Mouse (Mus musculus) hindbrain, embryonic 15.5 days (tissue): ENCODE data around the gene Gas1. TPM values are rescaled to one million over a fixed set of nuclear protein-coding genes. Genes with fewer than 3 reads are reported as not detected.

Experiments
- ATAC-seq: fragments of 200-750 bp; cut with Nextera tagmentation; 2 replicates; pipeline ENCODE4 v1.8.0; 2017; ENCODE audit warnings: low read depth, moderate number of reproducible peaks, moderate TSS enrichment; ENCODE audit not compliant: low FRiP score
- H3K27ac ChIP-seq: fragments of 300-500 bp; sonication (generic); replicated peaks from 2 replicates; pipeline ENCODE4 v1.5.1; 2015; ENCODE audit warnings: mild to moderate bottlenecking, inconsistent platforms
- H3K27me3 ChIP-seq: fragments of 300-500 bp; sonication (generic); 2 replicates; pipeline ENCODE4 v1.6.1; 2015; ENCODE audit warnings: control low read depth, inconsistent platforms
- H3K36me3 ChIP-seq: fragments of 300-500 bp; sonication (generic); 2 replicates; pipeline ENCODE4 v1.6.1; 2015; ENCODE audit warnings: control low read depth, inconsistent platforms
- H3K4me1 ChIP-seq: fragments of 300-500 bp; sonication (generic); replicated peaks from 2 replicates; pipeline ENCODE4 v1.6.1; 2015; ENCODE audit warnings: control low read depth, inconsistent platforms
- H3K4me2 ChIP-seq: fragments of 300-500 bp; sonication (generic); 2 replicates; pipeline ENCODE4 v1.6.1; 2015; ENCODE audit warnings: moderate library complexity, mild to moderate bottlenecking, inconsistent platforms
- H3K4me3 ChIP-seq: fragments of 300-500 bp; sonication (generic); 2 replicates; pipeline ENCODE4 v1.5.1; 2015; ENCODE audit warnings: mild to moderate bottlenecking, inconsistent platforms
- H3K9ac ChIP-seq: fragments of 300-500 bp; sonication (generic); 2 replicates; pipeline ENCODE4 v1.6.1; 2015; ENCODE audit warnings: inconsistent platforms
- H3K9me3 ChIP-seq: fragments of 300-500 bp; sonication (generic); 2 replicates; pipeline ENCODE4 v1.6.1; 2016; ENCODE audit warnings: control low read depth, inconsistent platforms
- WGBS: fragments of 180-500 bp; shearing (Covaris S2); methylation state at CpG from one replicate; pipeline ENCODE4 v1.1.7; 2015; 5-methylcytosine and 5-hydroxymethylcytosine counted together
- polyA plus RNA-seq: library from polyadenylated mRNA; unstranded; fragments of >200 nt; fragmentation: Nextera tagmentation; extraction: Ambion mirVana; gene quantifications from 2 replicates; pipeline ENCODE4 v1.2.1, GENCODE M21; 2015

Gene Gas1
- polyA plus RNA-seq = 24.8 and 28.7 TPM in 2 replicates

DNA sequence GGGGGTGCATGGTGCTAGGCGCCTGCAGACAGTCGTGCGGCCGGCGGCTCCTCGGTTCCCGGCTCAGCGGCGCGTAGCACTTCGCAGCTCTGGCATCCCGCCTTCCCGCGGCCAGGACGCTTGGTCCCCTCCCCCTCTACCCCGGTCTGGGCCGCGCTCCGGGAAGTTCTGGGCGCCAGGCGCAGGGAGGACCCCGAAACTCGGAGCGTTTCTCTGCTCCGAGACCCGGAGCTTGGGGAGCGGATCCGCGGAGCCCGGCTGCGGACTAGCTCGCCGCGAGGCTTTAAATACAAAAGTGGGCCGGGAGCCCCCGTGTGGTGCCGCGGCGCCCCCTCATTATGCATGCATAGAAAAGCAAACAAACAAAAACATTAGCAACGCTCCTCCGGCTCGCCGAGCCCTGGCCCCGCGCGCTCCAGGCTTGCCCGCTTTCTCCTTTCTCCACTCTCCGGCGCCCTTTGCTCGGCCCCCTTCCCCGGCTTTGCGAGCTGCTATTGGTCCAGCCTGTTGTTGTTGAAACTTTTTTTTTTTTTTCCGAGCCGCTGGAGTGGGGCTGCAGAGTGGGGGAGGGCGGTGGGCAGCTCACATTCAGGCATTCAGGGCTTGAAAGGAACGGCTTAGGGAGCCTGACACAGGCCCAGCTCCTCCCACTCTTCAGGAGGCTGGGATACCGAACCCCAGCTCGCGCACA, at the start of gene Gas1:
TSS of gene Gas1 (minus strand) at position 260 of the 691 bp plus-strand sequence.
- no peaks in the 10 kb centered on the region for H3K9me3 ChIP-seq
- H3K4me1 ChIP-seq = peaks cover 40% of the 10 kb centered on the region
- under 1% methylated on average over 57 of the region's 59 CpGs for WGBS
- H3K4me2 ChIP-seq = peak within 1 kb of the TSS; percentile 93
- H3K36me3 ChIP-seq = no peaks in the 10 kb centered on the region
- peak within 1 kb of the TSS; percentile 90 for H3K27ac ChIP-seq
- ATAC-seq = peak; percentile 89
- peaks cover 5% of the 10 kb centered on the region; the same call in 1 of the 2 replicates for H3K27me3 ChIP-seq
- peak within 1 kb of the TSS; percentile 89 for H3K4me3 ChIP-seq
- peak within 1 kb of the TSS; percentile 90 for H3K9ac ChIP-seq

DNA sequence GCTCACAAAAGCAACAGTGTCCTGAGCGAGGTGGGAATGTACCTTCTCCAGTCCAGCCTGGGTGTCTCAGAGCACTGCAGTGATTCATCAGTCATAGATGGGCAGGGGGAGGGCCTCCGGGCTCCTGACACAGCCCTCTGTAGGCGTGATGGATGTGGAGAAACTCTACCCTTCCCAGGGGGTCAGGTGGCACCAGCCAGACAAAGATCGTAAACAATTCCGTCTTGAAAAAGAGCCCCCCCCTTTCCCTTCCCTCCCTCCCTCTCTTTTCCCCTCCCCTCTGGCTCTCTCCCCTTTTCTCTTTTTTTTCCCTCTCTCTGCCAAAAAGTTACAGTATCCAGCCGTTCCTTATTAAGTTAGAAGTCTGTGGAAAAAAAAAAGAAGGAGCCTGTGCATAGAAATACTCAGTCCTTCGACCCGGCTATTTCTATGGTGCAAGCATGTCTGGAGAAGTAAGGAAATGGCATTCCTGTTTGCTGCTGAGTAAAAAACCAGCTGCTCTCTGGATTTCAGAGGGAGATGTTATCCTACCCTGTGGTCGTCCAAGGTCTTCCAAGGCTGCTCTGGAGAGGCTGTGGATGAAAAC, 49.2 kb upstream of the Gas1 start:
- no peak for ATAC-seq
- Histone ChIP-seq H3K9me3 (no peaks in the 10 kb centered on the region), H3K4me3 (no peak overlapping the region), H3K27ac (peak overlapping the region; percentile 16; the same call in 1 of the 2 replicates), H3K36me3 (no peaks in the 10 kb centered on the region), H3K4me1 (peaks cover 6% of the 10 kb centered on the region), H3K4me2 (no peak overlapping the region), H3K27me3 (no peaks in the 10 kb centered on the region), H3K9ac (no peak overlapping the region)
- 15% methylated on average over 9 of the region's 9 CpGs for WGBS

DNA sequence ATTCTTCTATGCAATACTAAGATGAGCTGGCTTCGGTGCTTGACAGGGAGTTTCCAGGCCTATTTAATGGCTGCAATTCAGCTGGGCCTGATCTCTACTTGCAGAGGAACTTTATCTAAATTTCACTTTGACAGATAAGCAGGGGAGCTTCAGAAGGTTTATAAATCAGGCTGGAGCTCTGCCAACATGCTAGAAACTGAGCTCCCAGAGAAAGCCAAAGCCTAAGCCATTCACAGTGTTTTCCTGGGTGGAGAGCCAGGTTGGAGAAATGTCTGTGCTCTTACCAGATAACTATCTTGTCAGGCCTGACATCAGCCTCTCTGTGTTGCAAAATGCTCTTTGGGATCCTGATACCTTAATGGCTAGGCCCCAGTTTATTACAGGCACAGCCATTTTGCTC, 48.6 kb upstream of the Gas1 start:
- no peak overlapping the region for H3K9ac ChIP-seq
- no peak for ATAC-seq
- peak overlapping the region; percentile 16; the same call in 1 of the 2 replicates for H3K27ac ChIP-seq
- no peaks in the 10 kb centered on the region for H3K9me3 ChIP-seq
- no peaks in the 10 kb centered on the region for H3K36me3 ChIP-seq
- H3K4me2 ChIP-seq = no peak overlapping the region
- H3K4me3 ChIP-seq = no peak overlapping the region
- H3K4me1 ChIP-seq = peaks cover 6% of the 10 kb centered on the region
- no peaks in the 10 kb centered on the region for H3K27me3 ChIP-seq
- 58% methylated on average over 1 of the region's 1 CpGs for WGBS

DNA sequence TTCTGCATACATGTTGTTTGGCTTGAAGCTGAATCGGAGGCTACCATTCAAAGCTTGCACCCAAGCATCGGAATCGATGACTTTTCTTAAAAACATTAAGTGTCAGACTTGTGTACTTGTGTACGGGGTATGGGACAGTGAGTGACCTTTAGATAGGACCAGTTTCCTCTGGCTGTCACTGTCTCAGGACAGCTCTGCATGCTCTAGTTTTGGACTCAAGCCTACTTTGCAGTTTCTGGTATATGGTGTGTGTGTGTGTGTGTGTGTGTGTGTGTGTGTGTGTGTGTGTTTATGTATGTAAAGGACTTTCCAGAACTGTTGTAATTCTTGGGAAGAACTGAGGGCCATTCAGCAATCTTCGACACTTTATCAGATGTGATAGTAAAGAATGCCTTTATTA, 48.1 kb upstream of the Gas1 start:
- H3K9ac ChIP-seq = no peak overlapping the region
- WGBS = 92% methylated on average over 5 of the region's 5 CpGs

DNA sequence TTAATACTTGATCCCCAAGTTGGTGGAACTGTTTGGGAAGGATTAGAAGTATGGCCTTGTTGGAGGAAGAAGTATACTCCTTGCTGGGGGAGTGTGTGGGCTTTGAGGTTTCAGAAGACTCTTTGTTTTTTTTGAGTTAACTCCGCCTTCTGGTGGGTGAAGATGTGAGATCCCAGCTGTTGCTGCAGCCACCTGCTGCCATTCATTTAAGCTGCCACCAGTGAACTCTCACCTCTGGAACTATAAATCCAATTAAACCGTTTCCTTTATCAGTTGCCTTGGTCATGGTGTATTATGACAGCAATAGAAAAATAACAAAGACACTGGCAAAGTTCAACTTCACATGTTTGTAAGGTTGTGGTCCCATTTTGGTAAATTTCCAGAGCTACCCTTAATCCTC, 46.6 kb upstream of the Gas1 start:
- Histone ChIP-seq H3K27ac (no peak overlapping the region), H3K9me3 (no peaks in the 10 kb centered on the region), H3K4me3 (no peak overlapping the region), H3K4me2 (no peak overlapping the region), H3K27me3 (no peaks in the 10 kb centered on the region), H3K9ac (no peak overlapping the region), H3K4me1 (peaks cover 6% of the 10 kb centered on the region), H3K36me3 (no peaks in the 10 kb centered on the region)
- 55% methylated on average over 2 of the region's 2 CpGs for WGBS
- no peak for ATAC-seq

More for the DNA sequence above, 48.1 kb upstream of the Gas1 start:
- Histone ChIP-seq H3K9me3 (no peaks in the 10 kb centered on the region), H3K36me3 (no peaks in the 10 kb centered on the region), H3K4me2 (no peak overlapping the region), H3K4me3 (no peak overlapping the region), H3K4me1 (peaks cover 6% of the 10 kb centered on the region), H3K27me3 (no peaks in the 10 kb centered on the region), H3K27ac (no peak overlapping the region)
- no peak for ATAC-seq

DNA sequence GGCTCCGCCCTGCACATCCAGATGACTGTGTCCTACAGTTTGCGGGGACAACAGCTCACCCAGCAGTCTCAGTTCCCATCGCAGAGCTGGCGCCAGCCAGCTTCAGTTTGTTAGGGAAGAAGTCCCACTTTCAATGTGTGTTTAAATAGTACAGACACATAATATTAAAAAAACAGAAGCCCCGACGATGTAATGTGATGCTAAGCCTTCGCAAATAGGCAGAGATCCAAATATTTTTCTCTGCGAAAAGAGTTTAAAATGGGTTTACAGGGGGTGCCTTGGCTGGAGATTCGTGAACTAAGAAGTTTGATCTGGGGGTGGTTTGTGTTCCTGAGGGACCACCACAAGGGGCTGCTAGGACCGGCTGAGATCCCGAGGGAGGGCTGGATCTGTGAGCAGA, 45.2 kb upstream of the Gas1 start:
- 87% methylated on average over 11 of the region's 11 CpGs for WGBS
- ATAC-seq = no peak

DNA sequence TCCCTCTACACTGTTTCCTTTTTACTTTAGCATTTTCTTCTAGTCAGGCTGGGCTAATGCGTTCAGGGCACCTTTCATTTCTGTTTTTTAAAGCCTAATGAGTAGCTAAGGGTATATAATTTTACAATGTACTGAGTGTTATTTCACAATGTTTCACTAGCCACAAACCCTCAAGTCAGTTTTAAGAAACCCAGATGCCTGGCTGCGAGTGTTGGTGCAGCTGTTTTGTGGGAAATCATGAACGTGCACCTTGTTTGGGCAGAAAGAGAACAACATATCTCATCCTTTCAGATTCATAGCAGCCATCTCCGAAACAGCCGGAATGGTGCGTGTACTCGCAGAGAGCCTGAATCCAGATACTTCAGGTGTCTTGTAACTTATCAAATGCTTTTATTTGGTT, 36.7 kb upstream of the Gas1 start:
- Histone ChIP-seq H3K27me3 (no peaks in the 10 kb centered on the region), H3K27ac (no peak overlapping the region), H3K4me1 (no peaks in the 10 kb centered on the region), H3K9ac (no peak overlapping the region), H3K9me3 (no peaks in the 10 kb centered on the region), H3K4me3 (no peak overlapping the region), H3K4me2 (no peak overlapping the region), H3K36me3 (no peaks in the 10 kb centered on the region)
- ATAC-seq = no peak
- WGBS = 93% methylated on average over 7 of the region's 7 CpGs

More for the DNA sequence above, 45.2 kb upstream of the Gas1 start:
- Histone ChIP-seq H3K27me3 (no peaks in the 10 kb centered on the region), H3K4me2 (no peak overlapping the region), H3K27ac (no peak overlapping the region), H3K4me3 (no peak overlapping the region), H3K4me1 (peaks cover 6% of the 10 kb centered on the region), H3K9me3 (no peaks in the 10 kb centered on the region), H3K36me3 (no peaks in the 10 kb centered on the region), H3K9ac (no peak overlapping the region)

DNA sequence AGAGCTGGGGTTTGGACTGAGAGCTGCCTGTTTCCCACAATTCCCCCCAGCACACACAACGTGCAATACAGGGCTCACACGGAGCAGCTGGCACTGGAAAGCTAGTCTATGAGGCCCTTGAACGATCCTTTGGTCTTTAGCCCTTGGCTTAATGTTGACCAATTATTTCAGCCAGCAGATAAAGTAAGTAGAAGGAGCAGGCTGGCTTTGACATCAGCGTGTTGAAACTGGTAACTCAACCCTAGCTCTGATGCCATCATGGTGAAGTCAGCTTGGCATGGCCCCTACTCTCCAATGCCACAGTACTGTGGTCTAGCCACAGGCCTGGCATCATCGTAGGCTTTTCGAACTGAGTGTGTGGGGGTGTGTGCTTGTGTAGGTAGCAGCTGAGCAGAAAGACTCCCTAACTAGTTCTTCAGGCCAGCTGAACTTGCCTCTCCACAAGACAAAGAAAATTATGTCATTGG, 30.0 kb upstream of the Gas1 start:
- Histone ChIP-seq H3K4me1 (no peaks in the 10 kb centered on the region), H3K4me2 (no peak overlapping the region), H3K27ac (no peak overlapping the region), H3K36me3 (no peaks in the 10 kb centered on the region), H3K4me3 (no peak overlapping the region), H3K9me3 (no peaks in the 10 kb centered on the region), H3K9ac (no peak overlapping the region), H3K27me3 (no peaks in the 10 kb centered on the region)
- WGBS = 91% methylated on average over 6 of the region's 6 CpGs
- ATAC-seq = no peak

DNA sequence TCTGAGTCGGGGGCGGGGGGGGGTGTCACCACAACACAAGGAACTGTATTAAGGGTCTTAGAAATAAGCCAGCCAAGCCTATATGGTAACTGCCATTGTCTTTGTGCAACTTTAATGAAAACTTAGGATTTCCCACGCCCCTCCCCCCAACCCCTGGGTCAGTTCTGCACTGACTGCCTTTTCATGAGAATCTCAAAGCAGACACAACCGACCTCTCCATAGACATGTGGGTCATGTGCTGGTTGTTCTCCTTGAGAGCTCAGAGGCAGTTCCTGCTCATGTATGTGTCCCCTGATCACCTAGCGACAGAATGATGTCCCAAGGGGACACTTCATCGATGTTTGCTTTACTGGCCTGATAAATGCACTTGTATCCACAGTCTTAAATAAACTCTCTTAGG, 27.6 kb upstream of the Gas1 start:
- 92% methylated on average over 6 of the region's 6 CpGs for WGBS
- Histone ChIP-seq H3K27ac (no peak overlapping the region), H3K27me3 (no peaks in the 10 kb centered on the region), H3K9me3 (no peaks in the 10 kb centered on the region), H3K4me2 (no peak overlapping the region), H3K9ac (no peak overlapping the region), H3K4me1 (no peaks in the 10 kb centered on the region), H3K36me3 (no peaks in the 10 kb centered on the region), H3K4me3 (no peak overlapping the region)
- no peak for ATAC-seq

DNA sequence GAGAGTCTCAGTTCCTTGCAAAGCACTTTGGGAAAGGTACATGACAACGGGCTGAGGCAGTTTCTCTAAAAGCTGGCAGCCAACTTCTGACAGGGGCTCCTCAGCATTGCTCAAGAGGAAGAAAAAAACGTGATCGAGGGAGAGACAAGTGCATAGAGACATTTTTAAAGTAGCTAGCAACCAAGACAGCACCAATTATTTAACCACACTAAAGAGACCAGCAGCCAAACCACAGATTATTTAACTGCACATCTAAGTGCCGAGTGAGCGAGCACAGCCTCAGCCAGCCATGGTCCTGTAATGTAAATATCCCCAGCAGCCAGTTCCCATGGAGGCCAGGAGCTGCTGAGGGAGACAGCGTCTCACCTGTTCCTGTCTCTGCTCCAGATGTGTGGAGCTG, 16.1 kb upstream of the Gas1 start:
- H3K27ac ChIP-seq = no peak overlapping the region
- H3K4me2 ChIP-seq = no peak overlapping the region
- no peak for ATAC-seq
- H3K36me3 ChIP-seq = no peaks in the 10 kb centered on the region
- H3K9me3 ChIP-seq = no peaks in the 10 kb centered on the region
- WGBS = 57% methylated on average over 6 of the region's 6 CpGs
- no peaks in the 10 kb centered on the region for H3K4me1 ChIP-seq
- no peaks in the 10 kb centered on the region for H3K27me3 ChIP-seq
- H3K9ac ChIP-seq = no peak overlapping the region
- H3K4me3 ChIP-seq = no peak overlapping the region

DNA sequence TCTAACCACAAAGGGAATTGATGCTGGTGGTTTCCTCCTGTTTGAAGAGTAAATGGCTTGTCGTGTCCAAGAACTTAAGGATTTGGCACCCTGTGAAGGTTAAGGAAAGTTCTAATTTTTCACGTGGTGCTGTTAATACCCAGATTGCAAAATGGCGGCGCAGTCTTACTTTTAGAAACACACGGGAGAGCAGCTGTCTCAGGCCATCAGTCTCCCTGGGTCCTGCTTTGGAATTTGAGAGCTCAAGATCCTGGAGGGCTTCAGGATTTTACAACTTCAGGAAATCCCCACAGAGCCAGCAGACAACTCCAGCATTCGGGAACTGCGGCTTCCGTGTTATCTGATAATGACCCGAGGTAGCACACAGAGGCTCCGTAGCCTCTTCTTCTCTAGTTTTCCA, 12.8 kb upstream of the Gas1 start:
- 81% methylated on average over 10 of the region's 10 CpGs for WGBS
- no peaks in the 10 kb centered on the region for H3K4me1 ChIP-seq
- no peak for ATAC-seq

DNA sequence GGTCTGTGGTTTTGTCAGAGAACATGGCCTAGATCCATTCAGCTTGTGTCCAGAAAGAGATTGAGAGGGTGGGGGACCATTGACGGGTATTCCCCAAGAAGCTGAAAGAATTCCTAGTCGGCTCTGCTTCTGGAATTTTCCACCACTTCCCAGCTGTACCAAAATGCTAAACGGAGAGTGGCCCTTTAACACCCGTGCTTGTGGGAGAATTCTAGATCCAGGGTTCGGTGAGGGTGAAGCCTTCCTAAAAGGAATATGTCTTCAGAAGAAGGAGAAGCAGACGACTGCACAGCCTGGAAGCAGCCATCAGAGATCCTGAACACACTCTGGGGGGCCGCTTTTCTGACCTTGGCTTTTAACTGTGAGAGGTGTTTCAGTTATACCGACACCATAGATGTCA, 11.8 kb upstream of the Gas1 start:
- H3K4me1 ChIP-seq = no peaks in the 10 kb centered on the region
- no peak overlapping the region for H3K27ac ChIP-seq
- no peaks in the 10 kb centered on the region for H3K9me3 ChIP-seq
- H3K9ac ChIP-seq = no peak overlapping the region
- no peak overlapping the region for H3K4me3 ChIP-seq
- H3K4me2 ChIP-seq = no peak overlapping the region
- no peaks in the 10 kb centered on the region for H3K27me3 ChIP-seq
- no peak for ATAC-seq
- WGBS = 82% methylated on average over 8 of the region's 8 CpGs
- H3K36me3 ChIP-seq = no peaks in the 10 kb centered on the region

More for the DNA sequence above, 12.8 kb upstream of the Gas1 start:
- Histone ChIP-seq H3K36me3 (no peaks in the 10 kb centered on the region), H3K9ac (no peak overlapping the region), H3K4me3 (no peak overlapping the region), H3K27me3 (no peaks in the 10 kb centered on the region), H3K4me2 (no peak overlapping the region), H3K27ac (no peak overlapping the region), H3K9me3 (no peaks in the 10 kb centered on the region)
